Mouse (Mus musculus): Measurements from ENCODE around the gene Zfp445. TPM values are rescaled to one million over a fixed set of nuclear protein-coding genes. Genes with fewer than 3 reads are reported as not detected.

The Zfp445 gene
- polyA plus RNA-seq (2015; fragmentation: Nextera tagmentation; extraction: Ambion mirVana), result 14.2 and 19.3 TPM in 2 replicates

GRCm38 (mm10) chr9:122865697-122866166, at the start of gene Zfp445:
Gene Zfp445 (minus strand): TSS chr9:122866006.

GRCm38 (mm10) chr9:122885385-122885784, 19.6 kb upstream of the Zfp445 start, which contains the start of gene Zkscan7:
Gene Zkscan7 (plus strand): TSS chr9:122885685.

GRCm38 (mm10) chr9:122843760-122844159, 22.0 kb downstream of the Zfp445 start, which contains the start of gene Gm35549:
Gene Gm35549 (minus strand): TSS chr9:122844035.

GRCm38 (mm10) chr9:122805053-122805844, 60.6 kb downstream of the Zfp445 start, which contains the start of gene Tcaim:
Gene Tcaim (plus strand): TSS chr9:122805539.

Other genes starting within 250 kb of the Zfp445 start
- gene Topaz1, start 118.7 kb downstream of the Zfp445 start, polyA plus RNA-seq (2015; fragmentation: Nextera tagmentation; extraction: Ambion mirVana), result 0.80 TPM in 1 of 2 replicates, not detected in the other
- 7.7 and 8.6 TPM in 2 replicates for gene Tcaim, start 60.5 kb downstream of the Zfp445 start, polyA plus RNA-seq (2015; fragmentation: Nextera tagmentation; extraction: Ambion mirVana)
- gene Gm35549, start 22.0 kb downstream of the Zfp445 start, polyA plus RNA-seq (2015; fragmentation: Nextera tagmentation; extraction: Ambion mirVana), result not detected in 2 replicates
- 1.5 and 1.8 TPM in 2 replicates for gene Zkscan7, start 19.7 kb upstream of the Zfp445 start, polyA plus RNA-seq (2015; fragmentation: Nextera tagmentation; extraction: Ambion mirVana)
- 8.3 and 9.3 TPM in 2 replicates for gene Zfp105, start 57.1 kb upstream of the Zfp445 start, polyA plus RNA-seq (2015; fragmentation: Nextera tagmentation; extraction: Ambion mirVana)
- 20.5 and 22.3 TPM in 2 replicates for gene 1110059G10Rik, start 85.0 kb upstream of the Zfp445 start, polyA plus RNA-seq (2015; fragmentation: Nextera tagmentation; extraction: Ambion mirVana)
- gene Kif15, start 85.0 kb upstream of the Zfp445 start, polyA plus RNA-seq (2015; fragmentation: Nextera tagmentation; extraction: Ambion mirVana), result 9.3 and 9.8 TPM in 2 replicates
- gene Tmem42, start 155.3 kb upstream of the Zfp445 start, polyA plus RNA-seq (2015; fragmentation: Nextera tagmentation; extraction: Ambion mirVana), result 17.0 and 19.4 TPM in 2 replicates
- gene Tgm4, start 168.7 kb upstream of the Zfp445 start, polyA plus RNA-seq (2015; fragmentation: Nextera tagmentation; extraction: Ambion mirVana), result 0.32 and 0.49 TPM in 2 replicates
- 34.9 and 38.9 TPM in 2 replicates for gene Zdhhc3, start 247.2 kb upstream of the Zfp445 start, polyA plus RNA-seq (2015; fragmentation: Nextera tagmentation; extraction: Ambion mirVana)
- gene Exosc7, start 247.2 kb upstream of the Zfp445 start, polyA plus RNA-seq (2015; fragmentation: Nextera tagmentation; extraction: Ambion mirVana), result 41.3 and 49.0 TPM in 2 replicates